8 mouse cellular contexts compared by ENCODE assay signal in the genomic region with DNA sequence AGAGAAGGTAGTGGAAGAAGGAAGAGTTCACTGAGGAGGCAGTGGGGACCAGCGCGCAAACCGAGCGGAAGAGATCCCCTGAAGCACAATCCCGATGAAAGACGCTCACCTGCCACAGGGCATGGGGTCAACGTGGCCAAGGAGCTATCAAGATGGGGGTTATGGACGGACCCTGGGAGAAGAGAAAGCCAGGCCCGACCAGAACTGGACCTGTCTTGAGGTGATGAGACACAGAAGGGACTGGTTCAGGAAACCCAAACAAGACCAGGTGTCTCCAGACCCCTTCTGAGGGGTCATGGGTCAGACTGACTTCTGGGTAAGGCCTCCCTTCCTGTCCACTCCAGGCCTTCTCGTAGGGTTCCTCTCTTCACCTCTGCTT. TPM values are rescaled to one million over a fixed set of nuclear protein-coding genes. Genes with fewer than 3 reads are reported as not detected.
DNase-seq lines count a peak whose midpoint lies in the region; ATAC-seq and TF ChIP-seq lines count a peak whose summit lies in the region.

No protein-coding gene starts in this region.

- no peak for TF ChIP-seq POLR2A in embryonic fibroblast, embryonic 13.5 days (IDR thresholded peaks at IDR 0.05; ENCODE audit: low read depth, low read length)
- TF ChIP-seq POLR2A in olfactory bulb, adult 2 months (IDR thresholded peaks at IDR 0.05; ENCODE audit: insufficient read depth, low read depth, low read length) = no peak

- DNase-seq in lung, postnatal 10 days = no peak
- no peak for DNase-seq in limb, embryonic 11.5 days (ENCODE audit: low spot score)
- no peak for DNase-seq in thymus, postnatal 4 days
- DNase-seq in ovary, postnatal 36 days (ENCODE audit: low spot score) = no peak
- no peak for DNase-seq in kidney, adult 9 months

- ATAC-seq in lung, embryonic 15.5 days (ENCODE audit: borderline replicate concordance, extremely low read depth, low FRiP score, low TSS enrichment) = no peak; the same call in 1 of the 2 replicates
- ATAC-seq in limb, embryonic 11.5 days (ENCODE audit: insufficient number of reproducible peaks, low FRiP score, low TSS enrichment, low read depth) = peak; percentile 26; the same call in 1 of the 2 replicates

- no peaks in the 10 kb centered on the region for H3K27me3 ChIP-seq in lung, embryonic 15.5 days
- H3K27me3 ChIP-seq in limb, embryonic 11.5 days (ENCODE audit: control insufficient read depth, insufficient read depth, low read length) = no peaks in the 10 kb centered on the region

- H3K4me1 ChIP-seq in lung, embryonic 15.5 days = peaks cover 7% of the 10 kb centered on the region
- no peaks in the 10 kb centered on the region for H3K4me1 ChIP-seq in embryonic fibroblast, embryonic 13.5 days (ENCODE audit: control insufficient read depth, insufficient read depth, low read length)
- peaks cover 5% of the 10 kb centered on the region; the same call in 1 of the 2 replicates for H3K4me1 ChIP-seq in limb, embryonic 11.5 days (ENCODE audit: control insufficient read depth, insufficient read depth, low read length)
- H3K4me1 ChIP-seq in olfactory bulb, adult 2 months (ENCODE audit: control insufficient read depth, insufficient read depth, low read length) = 0 out of 2 replicates have a peak, but pooled peaks cover 4% of the 10 kb centered on the region

- H3K36me3 ChIP-seq in lung, embryonic 15.5 days = peaks cover 36% of the 10 kb centered on the region
- H3K36me3 ChIP-seq in limb, embryonic 11.5 days (ENCODE audit: control insufficient read depth, insufficient read depth, low read length) = peaks cover 2% of the 10 kb centered on the region

- TF ChIP-seq CTCF in embryonic fibroblast, embryonic 13.5 days (IDR thresholded peaks at IDR 0.05; ENCODE audit: borderline replicate concordance, insufficient read depth, low read length) = no peak
- TF ChIP-seq CTCF in olfactory bulb, adult 2 months (IDR thresholded peaks at IDR 0.05; ENCODE audit: insufficient read depth, low read depth, low read length) = no peak

- H3K9me3 ChIP-seq in lung, embryonic 15.5 days = no peaks in the 10 kb centered on the region
- H3K9me3 ChIP-seq in limb, embryonic 11.5 days (ENCODE audit: control insufficient read depth, low read length) = no peaks in the 10 kb centered on the region

- WGBS in lung, embryonic 15.5 days = 3% methylated on average over 10 of the region's 10 CpGs
- WGBS in limb, embryonic 11.5 days = 11% methylated on average over 10 of the region's 10 CpGs
- 6% methylated on average over 10 of the region's 10 CpGs for WGBS in olfactory bulb, adult 2 months

- peak overlapping the region; percentile 91 for H3K4me2 ChIP-seq in lung, embryonic 15.5 days
- H3K4me2 ChIP-seq in limb, embryonic 11.5 days (ENCODE audit: low read depth, severe bottlenecking) = peak overlapping the region; percentile 97

- peak overlapping the region; percentile 78 for H3K27ac ChIP-seq in lung, embryonic 15.5 days
- no peak overlapping the region for H3K27ac ChIP-seq in embryonic fibroblast, embryonic 13.5 days (ENCODE audit: insufficient read depth, low read length)
- H3K27ac ChIP-seq in limb, embryonic 11.5 days (replicated peaks; ENCODE audit: low read depth, low read length) = no peak overlapping the region
- peak overlapping the region; percentile 72 for H3K27ac ChIP-seq in olfactory bulb, adult 2 months (ENCODE audit: insufficient read depth, low read depth, low read length)

- peak overlapping the region; percentile 94 for H3K9ac ChIP-seq in lung, embryonic 15.5 days
- peak overlapping the region; percentile 82 for H3K9ac ChIP-seq in limb, embryonic 11.5 days (ENCODE audit: low read length)

- H3K4me3 ChIP-seq in lung, embryonic 15.5 days = peak overlapping the region; percentile 100
- H3K4me3 ChIP-seq in embryonic fibroblast, embryonic 13.5 days (ENCODE audit: insufficient read depth, low read length) = peak overlapping the region; percentile 68
- peak overlapping the region; percentile 84 for H3K4me3 ChIP-seq in limb, embryonic 11.5 days (ENCODE audit: low read depth, low read length)
- peak overlapping the region; percentile 85 for H3K4me3 ChIP-seq in olfactory bulb, adult 2 months (ENCODE audit: insufficient read depth, low read depth, low read length)

RNA-seq across cellular contexts. Expression of gene Mia3, which starts 23.5 kb away (rescaled TPM):
- polyA plus RNA-seq in lung, embryonic 15.5 days (2015; fragmentation: Nextera tagmentation; extraction: Ambion mirVana) = 91.2 and 92.7 TPM in 2 replicates
- polyA plus RNA-seq in embryonic fibroblast, embryonic 13.5 days (2011; ENCODE audit: insufficient read length, low read depth, missing spikeins) = 314 and 343 TPM in 2 replicates
- 103 and 115 TPM in 2 replicates for polyA plus RNA-seq in limb, embryonic 11.5 days (2014; fragmentation: Nextera tagmentation; extraction: Ambion mirVana)
- not detected in 2 replicates for polyA plus RNA-seq in olfactory bulb, adult 2 months (2012; ENCODE audit: insufficient read depth, insufficient read length, low replicate concordance, missing spikeins)

RNA-seq across cellular contexts. Expression of gene Taf1a, which starts 43.0 kb away (rescaled TPM):
- 20.4 and 21.0 TPM in 2 replicates for polyA plus RNA-seq in lung, embryonic 15.5 days (2015; fragmentation: Nextera tagmentation; extraction: Ambion mirVana)
- polyA plus RNA-seq in embryonic fibroblast, embryonic 13.5 days (2011; ENCODE audit: insufficient read length, low read depth, missing spikeins) = 11.3 and 19.6 TPM in 2 replicates
- polyA plus RNA-seq in limb, embryonic 11.5 days (2014; fragmentation: Nextera tagmentation; extraction: Ambion mirVana) = 19.2 and 20.7 TPM in 2 replicates
- not detected in 2 replicates for polyA plus RNA-seq in olfactory bulb, adult 2 months (2012; ENCODE audit: insufficient read depth, insufficient read length, low replicate concordance, missing spikeins)

RNA-seq across cellular contexts. Expression of gene Brox, which starts 48.7 kb away (rescaled TPM):
- polyA plus RNA-seq in lung, embryonic 15.5 days (2015; fragmentation: Nextera tagmentation; extraction: Ambion mirVana) = 40.5 and 44.5 TPM in 2 replicates
- 63.2 and 63.5 TPM in 2 replicates for polyA plus RNA-seq in embryonic fibroblast, embryonic 13.5 days (2011; ENCODE audit: insufficient read length, low read depth, missing spikeins)
- 40.3 and 41.7 TPM in 2 replicates for polyA plus RNA-seq in limb, embryonic 11.5 days (2014; fragmentation: Nextera tagmentation; extraction: Ambion mirVana)
- not detected in 2 replicates for polyA plus RNA-seq in olfactory bulb, adult 2 months (2012; ENCODE audit: insufficient read depth, insufficient read length, low replicate concordance, missing spikeins)

RNA-seq across cellular contexts. Expression of gene Aida, which starts 49.4 kb away (rescaled TPM):
- 43.9 and 46.4 TPM in 2 replicates for polyA plus RNA-seq in lung, embryonic 15.5 days (2015; fragmentation: Nextera tagmentation; extraction: Ambion mirVana)
- 138 and 159 TPM in 2 replicates for polyA plus RNA-seq in embryonic fibroblast, embryonic 13.5 days (2011; ENCODE audit: insufficient read length, low read depth, missing spikeins)
- 26.8 and 42.4 TPM in 2 replicates for polyA plus RNA-seq in limb, embryonic 11.5 days (2014; fragmentation: Nextera tagmentation; extraction: Ambion mirVana)
- polyA plus RNA-seq in olfactory bulb, adult 2 months (2012; ENCODE audit: insufficient read depth, insufficient read length, low replicate concordance, missing spikeins) = not detected in 2 replicates

Comparison
In these comparisons a context has a peak if more than half of its experiments do, and no peak if none do; other contexts are left out.
1. H3K27ac ChIP-seq: peak in lung, embryonic 15.5 days (single experiment) and olfactory bulb, adult 2 months (single experiment); none in embryonic fibroblast, embryonic 13.5 days (single experiment) and limb, embryonic 11.5 days (single experiment).
2. RNA of gene Taf1a, which starts 43.0 kb away (polyA plus RNA-seq): 20.4 to 21.0 TPM in lung, embryonic 15.5 days, 19.2 to 20.7 TPM in limb, embryonic 11.5 days and 11.3 to 19.6 TPM in embryonic fibroblast, embryonic 13.5 days; not detected in olfactory bulb, adult 2 months; every median in the first group is over 10 times any median in the second.
3. Peak in every context shown above with its lines, with median percentiles within 50 percentile points of each other: H3K4me3 ChIP-seq.